Mouse (Mus musculus): Measurements from ENCODE around the gene Cep164.
"Not testable (repeated sequence)": the region's sequence is repeated elsewhere in the genome, so short reads cannot be mapped to it uniquely, and the experiment has no call there.

The Cep164 gene

GRCm38 (mm10) chr9:45787547-45787946 is 40.9 kb downstream of the Cep164 start:
- DNase-seq (ENCODE audit: low spot score), result no peak

GRCm38 (mm10) chr9:45787071-45787470 is 41.4 kb downstream of the Cep164 start:
- DNase-seq (ENCODE audit: low spot score), result no peak

GRCm38 (mm10) chr9:45783249-45784069 is 45.0 kb downstream of the Cep164 start:
- DNase-seq (ENCODE audit: low spot score), result no peak

GRCm38 (mm10) chr9:45779201-45779600 is 49.3 kb downstream of the Cep164 start:
- DNase-seq (ENCODE audit: low spot score), result no peak

GRCm38 (mm10) chr9:45776176-45776575 is 52.3 kb downstream of the Cep164 start:
- not testable (repeated sequence) for DNase-seq (ENCODE audit: low spot score)

- no peak for DNase-seq (ENCODE audit: low spot score)
Observed at GRCm38 (mm10) chr9:45774088-45774487, 54.4 kb downstream of the Cep164 start.

- no peak for DNase-seq (ENCODE audit: low spot score)
Observed at GRCm38 (mm10) chr9:45769596-45769995, 58.9 kb downstream of the Cep164 start.

GRCm38 (mm10) chr9:45768421-45768820 is 60.1 kb downstream of the Cep164 start:
- DNase-seq (ENCODE audit: low spot score), result no peak

GRCm38 (mm10) chr9:45767155-45767554 is 61.3 kb downstream of the Cep164 start:
- no peak for DNase-seq (ENCODE audit: low spot score)

GRCm38 (mm10) chr9:45766195-45766594 is 62.3 kb downstream of the Cep164 start:
- no peak for DNase-seq (ENCODE audit: low spot score)

- DNase-seq (ENCODE audit: low spot score), result peak; percentile 47
Observed at GRCm38 (mm10) chr9:45754452-45755091, 73.9 kb downstream of the Cep164 start.

- DNase-seq (ENCODE audit: low spot score), result no peak
Observed at GRCm38 (mm10) chr9:45749917-45750316, 78.6 kb downstream of the Cep164 start.

- DNase-seq (ENCODE audit: low spot score), result no peak
Observed at GRCm38 (mm10) chr9:45745451-45745850, 83.0 kb downstream of the Cep164 start.

GRCm38 (mm10) chr9:45740584-45740980 is 87.9 kb downstream of the Cep164 start:
- DNase-seq (ENCODE audit: low spot score), result no peak

GRCm38 (mm10) chr9:45739702-45740583 is 88.5 kb downstream of the Cep164 start:
- DNase-seq (ENCODE audit: low spot score), result peak; percentile 17

GRCm38 (mm10) chr9:45739001-45739701 is 89.3 kb downstream of the Cep164 start:
- DNase-seq (ENCODE audit: low spot score), result no peak

- DNase-seq (ENCODE audit: low spot score), result no peak
Observed at GRCm38 (mm10) chr9:45733246-45733645, 95.2 kb downstream of the Cep164 start.

- DNase-seq (ENCODE audit: low spot score), result no peak
Observed at GRCm38 (mm10) chr9:45731851-45732250, 96.6 kb downstream of the Cep164 start.

GRCm38 (mm10) chr9:45719997-45720396 is 108.5 kb downstream of the Cep164 start:
- no peak for DNase-seq (ENCODE audit: low spot score)

Data from adipocyte (in vitro differentiated cells).